ENCODE assay signal across 10 mouse cellular contexts in the genomic region with DNA sequence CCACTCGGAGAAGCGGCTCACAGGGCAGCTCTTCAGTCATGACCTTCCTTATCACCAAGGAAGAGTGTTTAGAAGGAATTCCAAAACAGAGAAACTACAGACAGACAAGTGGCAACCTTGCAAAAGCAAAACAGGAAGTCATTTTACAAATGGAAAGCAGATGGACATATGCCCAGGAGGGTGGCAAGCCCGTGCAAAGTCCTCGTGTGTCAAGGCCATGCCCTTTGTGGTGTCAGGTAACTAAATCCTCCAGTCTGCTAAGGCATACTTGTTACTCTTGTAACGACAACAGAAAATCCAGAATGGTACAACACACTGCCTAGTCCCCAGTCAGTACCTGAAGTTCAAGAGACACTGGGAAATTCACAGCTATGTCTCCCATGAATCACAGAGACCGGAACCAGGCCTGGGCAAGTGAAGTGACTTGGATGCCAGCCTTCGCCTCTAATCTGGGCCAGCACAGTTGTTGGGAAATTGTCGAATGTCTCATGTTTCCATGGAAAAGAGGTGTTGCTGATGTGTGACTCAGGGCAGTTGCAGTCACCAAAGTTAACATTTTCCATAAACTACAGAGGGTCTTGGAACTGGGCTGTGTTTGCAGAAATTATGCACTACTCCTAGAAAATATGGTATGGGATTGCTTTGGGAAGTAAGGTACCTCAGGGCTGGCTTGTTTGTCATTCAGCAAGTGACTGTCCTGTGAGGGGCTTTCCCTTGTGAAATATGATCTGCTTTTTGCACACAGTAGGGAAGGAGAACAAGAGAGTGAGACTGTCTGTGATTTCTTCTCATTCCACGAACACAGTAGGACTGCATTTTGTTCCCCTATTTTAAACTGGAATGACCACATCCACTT. TPM values are rescaled to one million over a fixed set of nuclear protein-coding genes. Genes with fewer than 3 reads are reported as not detected.
DNase-seq lines count a peak whose midpoint lies in the region; ATAC-seq lines count a peak whose summit lies in the region.
"Had no signal": no experiment of that assay in that cellular context is flagged by ENCODE, and none has a peak within 500 bp of the region (broad histone marks: within the 10 kb centered on the region; RNA-seq: fewer than 3 reads in every experiment).

No protein-coding gene starts in this region.

- ATAC-seq in granulocyte monocyte progenitor cell, adult 5-6 weeks (replicated peaks; ENCODE audit: poor library complexity, severe bottlenecking), result peak; percentile 65
- ATAC-seq: intestine, embryonic 15.5 days had no signal

- peak; percentile 54 for DNase-seq in embryo, embryonic 10 days (ENCODE audit: low spot score)
- DNase-seq in embryo, embryonic 9.5 days (ENCODE audit: extremely low spot score), result no peak
- DNase-seq in ovary, postnatal 36 days (ENCODE audit: low spot score), result peak; percentile 9
- DNase-seq in ovary, adult 18-20 months (ENCODE audit: low spot score), result no peak
- DNase-seq in skeletal muscle tissue, adult 2 months (ENCODE audit: low read depth, low spot score), result peak; percentile 27
- no peak for DNase-seq in retina, postnatal 1 day
- DNase-seq in B cell, adult 2 months, result no peak
- DNase-seq: midbrain, embryonic 14.5 days had no signal

RNA-seq across cellular contexts. Expression of a gene that starts 24.9 kb away (rescaled TPM):
- total RNA-seq in granulocyte monocyte progenitor cell, adult 5-6 weeks (2014; fragmentation: Nextera tagmentation), result 35.3 and 45.4 TPM in 2 replicates
- total RNA-seq in granulocyte monocyte progenitor cell, adult 5-6 weeks (2017), result 22.5 TPM in 2 replicates

Comparison
In these comparisons a context has a peak if more than half of its experiments do, and no peak if none do; other contexts are left out.
1. DNase-seq: peak in embryo, embryonic 10 days (single experiment), ovary, postnatal 36 days (single experiment) and skeletal muscle tissue, adult 2 months (single experiment); none in embryo, embryonic 9.5 days (single experiment), ovary, adult 18-20 months (single experiment), retina, postnatal 1 day (single experiment) and B cell, adult 2 months (0 of 2).